Comparison of ENCODE assay signal across 12 mouse cellular contexts in genomic region chr10:42997278-42997677, GRCm38 (mm10).
"Had no signal": no experiment of that assay in that cellular context is flagged by ENCODE, and none has a peak within 500 bp of the region (broad histone marks: within the 10 kb centered on the region; RNA-seq: fewer than 3 reads in every experiment).

No protein-coding gene starts in this region.

- H3K4me3 ChIP-seq: layer of hippocampus, adult 2 months; limb, embryonic 12.5 days; midbrain, embryonic 13.5 days; neural tube, embryonic 15.5 days had no signal

- H3K27me3 ChIP-seq: neural tube, embryonic 15.5 days had no signal

- DNase-seq: kidney, adult 18-20 months; kidney, postnatal 4 days; lung, adult 2 months; lung, postnatal 14 days; right cerebral cortex, adult 18-20 months; right cerebral cortex, postnatal 25 days; thymus, postnatal 14 days had no signal

- H3K9me3 ChIP-seq: limb, embryonic 12.5 days; midbrain, embryonic 13.5 days; neural tube, embryonic 15.5 days had no signal

- H3K4me2 ChIP-seq: limb, embryonic 12.5 days; midbrain, embryonic 13.5 days; neural tube, embryonic 15.5 days had no signal

- H3K36me3 ChIP-seq: limb, embryonic 12.5 days; midbrain, embryonic 13.5 days; neural tube, embryonic 15.5 days had no signal

- H3K27ac ChIP-seq: layer of hippocampus, adult 2 months; liver, embryonic 14.5 days; midbrain, embryonic 13.5 days; neural tube, embryonic 15.5 days had no signal

- ATAC-seq: midbrain, embryonic 13.5 days had no signal

- H3K9ac ChIP-seq: limb, embryonic 12.5 days; liver, embryonic 14.5 days; midbrain, embryonic 13.5 days; neural tube, embryonic 15.5 days had no signal
